Mouse (Mus musculus) large intestine, adult 2 months (tissue): Measurements from ENCODE around the gene Hba-x. TPM values are rescaled to one million over a fixed set of nuclear protein-coding genes. Genes with fewer than 3 reads are reported as not detected.

Source experiments
- DNase-seq: peaks from one replicate; pipeline ENCODE4 v3.0.0-alpha.2; 2012; ENCODE audit warnings: low read depth, low spot score
- WGBS: fragments of 180-500 bp; shearing (Covaris S2); methylation state at CpG from one replicate; pipeline ENCODE4 v1.1.7; 2018; 5-methylcytosine and 5-hydroxymethylcytosine counted together
- polyA plus RNA-seq: library from polyadenylated mRNA; depleted of rRNA; stranded (reverse); fragments of >200 nt; gene quantifications from 2 replicates; pipeline ENCODE4 v1.2.3, GENCODE M21; 2012; rRNA removed

Hba-x gene
- polyA plus RNA-seq, 1 experiment, result not detected

DNA sequence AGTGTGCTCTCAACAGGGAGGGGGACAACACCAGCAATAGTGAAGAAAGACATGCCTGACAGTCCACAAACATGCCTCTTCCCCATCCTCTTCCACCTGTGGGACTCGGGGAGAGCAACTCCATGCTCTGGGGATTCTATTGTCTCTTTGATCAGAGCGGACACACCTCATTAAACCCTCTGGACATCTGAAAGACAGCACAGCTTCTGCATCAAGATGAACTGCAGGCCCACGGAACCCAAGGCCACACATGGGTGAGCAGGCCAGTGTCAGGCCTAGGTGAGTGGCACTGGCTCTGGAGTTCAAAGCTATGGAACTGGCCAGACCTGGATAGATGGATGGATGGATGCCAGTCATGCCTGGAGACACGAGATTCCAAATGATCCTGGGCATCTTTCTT lies 33.2 kb downstream of the Hba-x start:
- no peak for DNase-seq
- 59% methylated on average over 4 of the region's 4 CpGs for WGBS

DNA sequence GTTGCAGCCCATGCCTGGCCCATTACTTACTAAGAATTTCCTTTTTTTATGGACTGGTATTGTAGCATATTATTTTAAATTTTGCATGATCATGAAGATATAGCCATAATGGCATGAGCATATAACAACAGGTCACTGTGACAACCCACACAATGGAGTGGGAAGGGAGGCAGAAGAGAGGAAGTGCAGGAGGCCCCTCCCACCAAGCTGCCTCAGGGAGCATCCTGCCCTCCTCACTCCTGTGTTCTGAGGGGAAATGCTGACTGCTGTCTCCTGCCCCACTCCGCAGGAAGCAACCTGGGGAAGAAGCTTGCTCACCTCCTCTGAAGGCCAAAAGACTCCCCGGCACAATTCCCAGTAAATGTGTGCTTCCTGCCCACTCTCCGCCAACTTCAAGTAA lies 33.7 kb downstream of the Hba-x start:
- DNase-seq, result no peak
- 79% methylated on average over 3 of the region's 3 CpGs for WGBS

DNA sequence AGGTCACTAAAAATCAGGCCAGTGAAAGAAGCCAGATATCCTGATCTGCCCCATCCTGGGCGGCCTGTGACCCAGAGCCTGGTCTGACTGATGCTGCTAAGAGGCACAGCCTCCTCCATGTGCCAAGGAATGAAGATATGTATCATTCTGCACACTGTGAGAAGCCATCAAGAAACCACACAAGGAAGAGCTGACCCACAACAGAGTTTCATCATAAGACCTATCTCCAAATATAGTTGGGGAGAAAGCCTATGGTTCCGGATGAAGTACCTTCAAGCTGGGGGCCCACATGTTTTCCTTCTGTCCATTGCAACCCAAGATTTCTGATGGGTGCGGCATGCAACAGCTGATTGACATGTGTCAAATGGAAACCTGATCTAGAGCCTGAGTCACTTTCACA lies 39.8 kb downstream of the Hba-x start:
- WGBS, result 87% methylated on average over 3 of the region's 3 CpGs
- DNase-seq, result no peak

DNA sequence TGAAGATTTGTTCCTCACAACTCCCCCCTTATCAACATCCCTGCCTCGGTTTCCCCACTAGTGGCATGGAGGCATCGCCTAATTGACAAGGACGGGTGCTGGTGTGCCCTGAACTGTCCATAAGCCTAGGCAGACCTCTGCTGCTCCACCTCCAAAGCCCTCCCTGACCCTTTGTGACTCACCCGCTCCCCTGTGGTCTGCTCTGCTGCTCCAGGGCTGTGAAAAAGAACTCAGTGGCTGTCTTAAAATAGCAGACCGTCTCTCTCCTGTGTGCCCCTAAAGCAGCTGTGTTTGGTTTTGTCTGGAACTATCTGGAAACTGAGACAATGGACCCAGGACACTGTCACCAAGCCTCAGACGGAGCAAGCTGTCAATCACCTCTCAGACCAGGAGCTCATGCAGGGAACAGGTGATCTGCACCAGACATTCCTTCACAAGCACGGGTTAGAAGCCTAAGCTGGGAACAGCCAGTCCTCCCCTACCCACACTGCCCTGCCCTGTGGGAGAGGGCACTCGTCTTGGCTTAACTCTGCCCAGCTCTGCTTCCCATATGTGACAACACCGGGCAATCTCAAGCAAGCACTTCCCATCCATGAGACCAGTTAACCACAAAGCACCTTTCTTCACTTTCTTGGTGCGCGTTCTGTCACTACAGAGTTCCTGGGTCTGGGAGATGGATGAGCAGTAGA lies 44.5 kb downstream of the Hba-x start:
- DNase-seq, result no peak
- WGBS, result 61% methylated on average over 11 of the region's 11 CpGs

DNA sequence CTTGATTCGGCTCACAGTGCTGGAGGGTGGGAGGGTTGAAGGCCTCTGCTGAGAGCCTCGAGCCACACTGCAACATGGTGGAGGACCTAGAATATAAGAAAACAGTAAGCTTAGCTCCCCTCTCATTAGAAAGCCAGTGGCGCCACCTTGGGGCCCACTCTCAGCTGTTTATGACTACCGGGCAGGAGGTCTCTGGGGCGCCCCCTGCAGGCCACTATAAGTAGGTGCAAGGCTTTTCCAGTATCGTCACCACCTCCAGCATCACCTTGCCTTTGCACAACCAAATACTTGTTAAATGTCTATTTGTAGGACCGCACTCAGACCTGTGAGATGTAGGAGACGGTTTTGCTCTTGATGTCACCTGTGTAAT lies 45.0 kb downstream of the Hba-x start:
- WGBS, result 43% methylated on average over 8 of the region's 8 CpGs
- no peak for DNase-seq

DNA sequence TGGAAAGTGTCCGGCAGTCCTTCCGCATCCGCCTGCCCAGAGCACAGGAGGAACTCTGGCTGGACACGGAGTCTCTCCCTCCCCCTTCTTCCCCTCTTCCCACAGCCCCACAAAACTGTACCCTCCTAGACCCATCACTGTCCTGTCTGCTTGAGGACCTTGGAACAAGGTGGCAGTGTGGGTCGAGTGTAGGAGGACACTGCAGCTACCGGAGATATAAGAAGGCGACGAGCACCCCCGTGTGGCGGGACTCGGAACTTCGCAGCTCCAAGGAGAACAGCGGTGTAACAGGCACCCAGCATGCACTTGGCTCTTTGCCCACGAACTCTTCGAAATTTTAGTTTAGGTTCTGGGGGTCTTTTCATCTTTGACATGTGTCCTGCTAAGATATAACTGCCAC lies 48.4 kb downstream of the Hba-x start:
- DNase-seq, result no peak
- 8% methylated on average over 15 of the region's 15 CpGs for WGBS

Other genes starting within 250 kb of the Hba-x start
- gene Il9r, start 76.1 kb upstream of the Hba-x start, polyA plus RNA-seq, result 1.3 and 2.3 TPM in 2 replicates
- 22.2 and 28.9 TPM in 2 replicates for gene Snrnp25, start 71.0 kb upstream of the Hba-x start, polyA plus RNA-seq
- 42.0 and 45.2 TPM in 2 replicates for gene Rhbdf1, start 54.1 kb upstream of the Hba-x start, polyA plus RNA-seq
- gene Mpg, start 49.9 kb upstream of the Hba-x start, polyA plus RNA-seq, result 9.3 and 10.3 TPM in 2 replicates
- gene Nprl3, start 8.7 kb upstream of the Hba-x start, polyA plus RNA-seq, result 32.7 and 45.3 TPM in 2 replicates
- gene Hba-a1, start 7.1 kb downstream of the Hba-x start, polyA plus RNA-seq, result 63.7 and 70.9 TPM in 2 replicates
- gene Hbq1b, start 10.6 kb downstream of the Hba-x start, polyA plus RNA-seq, result not detected in 2 replicates
- 127 and 153 TPM in 2 replicates for gene Hba-a2, start 20.1 kb downstream of the Hba-x start, polyA plus RNA-seq
- not detected in 2 replicates for gene Hbq1a, start 23.7 kb downstream of the Hba-x start, polyA plus RNA-seq
- gene Sh3pxd2b, start 71.4 kb downstream of the Hba-x start, polyA plus RNA-seq, result 3.4 and 3.7 TPM in 2 replicates
- gene Ubtd2, start 179.0 kb downstream of the Hba-x start, polyA plus RNA-seq, result 2.8 and 3.6 TPM in 2 replicates